In the genomic region with DNA sequence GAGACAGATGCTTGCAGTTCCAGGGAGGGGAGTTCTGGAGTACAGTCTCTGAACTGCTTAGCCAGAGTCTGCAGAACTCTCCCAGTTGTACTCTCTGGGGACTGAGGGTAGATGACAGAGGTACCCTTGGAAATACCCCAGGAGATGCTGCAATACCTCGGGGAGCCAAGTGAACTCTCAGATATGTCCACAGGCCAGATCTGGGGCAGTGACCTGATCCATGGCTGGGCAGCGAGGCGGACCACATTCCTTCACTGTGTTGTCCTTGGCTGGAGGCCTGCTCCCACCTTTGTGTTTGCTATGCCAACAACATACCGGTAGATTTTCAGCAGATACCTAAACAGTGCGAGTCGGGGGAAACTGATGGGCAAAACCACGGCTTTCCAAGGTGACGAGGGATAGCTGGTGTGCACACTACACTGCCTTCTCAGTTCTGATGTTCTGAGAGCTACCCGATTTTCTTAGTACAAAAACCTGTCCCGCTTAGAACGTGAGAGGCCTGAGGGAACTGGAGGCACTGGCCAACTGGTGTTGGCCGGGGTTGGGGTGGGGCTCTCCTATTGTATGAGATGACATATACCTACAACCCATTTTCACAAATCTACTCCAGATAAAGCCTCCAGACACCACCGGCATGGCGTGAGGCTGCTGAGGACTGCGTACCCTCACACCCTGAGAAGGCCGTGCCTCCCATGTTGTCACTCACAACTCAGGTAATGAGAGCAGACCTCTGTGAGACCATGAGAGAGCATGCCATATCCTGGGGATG, we compare ENCODE assay signal across 10 mouse cellular contexts.
DNase-seq lines count a peak whose midpoint lies in the region; ATAC-seq and TF ChIP-seq lines count a peak whose summit lies in the region.
"Had no signal": no experiment of that assay in that cellular context is flagged by ENCODE, and none has a peak within 500 bp of the region (broad histone marks: within the 10 kb centered on the region; RNA-seq: fewer than 3 reads in every experiment).

No protein-coding gene starts in this region.

- no peak for DNase-seq in heart, adult 2 months
- no peak for DNase-seq in heart, postnatal 14 days
- DNase-seq in Muller cell, postnatal 12 days (ENCODE audit: inconsistent ontology term) = peak; percentile 41
- peak; percentile 55 for DNase-seq in lung, postnatal 10 days
- DNase-seq in right cerebral cortex, adult 2 months (ENCODE audit: low spot score in 2 of 2) = no peak
- DNase-seq in B cell, adult 2 months = no peak
- DNase-seq in forebrain, embryonic 14.5 days (ENCODE audit: low spot score) = no peak
- DNase-seq: cerebellum, adult 8-10 months; gastrocnemius, postnatal 36 days had no signal

- H3K79me2 ChIP-seq in heart, adult 2 months (replicated peaks; ENCODE audit: control insufficient read depth, insufficient read depth, low read length) = no peaks in the 10 kb centered on the region

- TF ChIP-seq CTCF in heart, adult 2 months (IDR thresholded peaks at IDR 0.05) = no peak

- no peaks in the 10 kb centered on the region for H3K9me3 ChIP-seq in kidney, embryonic 16.5 days (ENCODE audit: low read length)
- H3K9me3 ChIP-seq in forebrain, embryonic 14.5 days (replicated peaks; ENCODE audit: control insufficient read depth, low read length) = no peaks in the 10 kb centered on the region

- no peak for TF ChIP-seq EP300 in heart, adult 2 months (IDR thresholded peaks at IDR 0.05; ENCODE audit: insufficient read depth, low read depth, low read length)

- H3K36me3 ChIP-seq in heart, adult 2 months (ENCODE audit: control insufficient read depth, insufficient read depth, low read length) = no peaks in the 10 kb centered on the region
- H3K36me3 ChIP-seq in kidney, embryonic 16.5 days (ENCODE audit: insufficient read depth, low read length) = no peaks in the 10 kb centered on the region
- H3K36me3 ChIP-seq in forebrain, embryonic 14.5 days (ENCODE audit: control insufficient read depth, insufficient read depth, low read length) = no peaks in the 10 kb centered on the region

- WGBS in heart, adult 2 months = 83% methylated on average over 16 of the region's 16 CpGs
- 70% methylated on average over 16 of the region's 16 CpGs for WGBS in kidney, embryonic 16.5 days
- WGBS in forebrain, embryonic 14.5 days = 89% methylated on average over 16 of the region's 16 CpGs

- no peak overlapping the region for H3K4me2 ChIP-seq in kidney, embryonic 16.5 days (replicated peaks; ENCODE audit: low read depth, low read length)
- H3K4me2 ChIP-seq in forebrain, embryonic 14.5 days (ENCODE audit: low read length) = no peak overlapping the region

- TF ChIP-seq POLR2A in heart, adult 2 months (IDR thresholded peaks at IDR 0.05; ENCODE audit: insufficient read depth, low read depth, low read length) = no peak

- H3K27ac ChIP-seq in heart, adult 2 months = peak overlapping the region; percentile 69
- peak overlapping the region; percentile 87 for H3K27ac ChIP-seq in kidney, embryonic 16.5 days (ENCODE audit: low read length)
- no peak overlapping the region for H3K27ac ChIP-seq in forebrain, embryonic 14.5 days (ENCODE audit: low read depth, low read length)

- ATAC-seq in kidney, embryonic 16.5 days (ENCODE audit: low FRiP score, low TSS enrichment) = peak; percentile 57; the same call in 1 of the 2 replicates
- ATAC-seq in forebrain, embryonic 14.5 days = no peak

- intact Hi-C loops in heart, adult 2 months (cut with DNase I) = loop anchor here (2.0 to 5.0 kb wide), 4 partner anchors 33 to 252 kb away; no protein-coding TSS in a partner anchor
- intact Hi-C loops in heart, postnatal 14 days (cut with DNase I) = loop anchor here (5.0 kb wide), 1 partner anchor 252 kb away; no protein-coding TSS in a partner anchor

- H3K4me3 ChIP-seq in heart, adult 2 months = no peak overlapping the region
- H3K4me3 ChIP-seq in kidney, embryonic 16.5 days (ENCODE audit: low read length) = no peak overlapping the region
- no peak overlapping the region for H3K4me3 ChIP-seq in forebrain, embryonic 14.5 days (ENCODE audit: low read depth, low read length)

- H3K4me1 ChIP-seq in heart, adult 2 months (ENCODE audit: control insufficient read depth, insufficient read depth, low read length) = peaks cover 38% of the 10 kb centered on the region
- H3K4me1 ChIP-seq in kidney, embryonic 16.5 days (ENCODE audit: insufficient read depth, low read length) = peaks cover 50% of the 10 kb centered on the region
- no peaks in the 10 kb centered on the region for H3K4me1 ChIP-seq in forebrain, embryonic 14.5 days (ENCODE audit: control insufficient read depth, insufficient read depth, low read length)

- no peaks in the 10 kb centered on the region for H3K27me3 ChIP-seq in heart, adult 2 months (ENCODE audit: control insufficient read depth, insufficient read depth, low read length)
- H3K27me3 ChIP-seq in kidney, embryonic 16.5 days (ENCODE audit: insufficient read depth, low read length) = no peaks in the 10 kb centered on the region
- H3K27me3 ChIP-seq in forebrain, embryonic 14.5 days (replicated peaks; ENCODE audit: control insufficient read depth, insufficient read depth, low read length) = no peaks in the 10 kb centered on the region

- H3K9ac ChIP-seq in heart, adult 2 months (ENCODE audit: low read depth, low read length) = no peak overlapping the region
- H3K9ac ChIP-seq in kidney, embryonic 16.5 days (replicated peaks; ENCODE audit: low read length) = no peak overlapping the region
- no peak overlapping the region for H3K9ac ChIP-seq in forebrain, embryonic 14.5 days (ENCODE audit: low read length)

Comparison
In these comparisons a context has a peak if more than half of its experiments do, and no peak if none do; other contexts are left out.
1. DNase-seq: peak in Muller cell, postnatal 12 days (single experiment) and lung, postnatal 10 days (single experiment); none in heart, adult 2 months (0 of 2), heart, postnatal 14 days (0 of 2), right cerebral cortex, adult 2 months (0 of 2), B cell, adult 2 months (0 of 2) and forebrain, embryonic 14.5 days (single experiment).